ENCODE assay signal across 8 mouse cellular contexts in genomic region chr5:33589221-33589888, GRCm38 (mm10). TPM values are rescaled to one million over a fixed set of nuclear protein-coding genes. Genes with fewer than 3 reads are reported as not detected.
DNase-seq lines count a peak whose midpoint lies in the region; ATAC-seq lines count a peak whose summit lies in the region.

No protein-coding gene starts in this region.

- intact Hi-C loops in gastrocnemius, postnatal 36 days (cut with DNase I): loop anchor here (5.0 kb wide), 1 partner anchor 197 kb away; no protein-coding TSS in a partner anchor

- WGBS in liver, embryonic 13.5 days (ENCODE audit: insufficient replicate concordance): 57% methylated on average over 5 of the region's 5 CpGs

- peak; percentile 74 to 78 for DNase-seq in B cell, adult 2 months
- peak; percentile 28 for DNase-seq in adrenal gland, adult 8-10 months
- DNase-seq in embryo, embryonic 11 days: peak; percentile 84
- peak; percentile 49 to 53 for DNase-seq in gastrocnemius, postnatal 36 days
- peak; percentile 74 for DNase-seq in kidney, postnatal 14 days
- peak; percentile 43 for DNase-seq in liver, embryonic 13.5 days
- peak; percentile 61 for DNase-seq in testis, postnatal 14 days (ENCODE audit: low spot score)

- H3K9ac ChIP-seq in liver, embryonic 13.5 days: no peak overlapping the region

- H3K9me3 ChIP-seq in liver, embryonic 13.5 days (replicated peaks): no peaks in the 10 kb centered on the region

- no peak overlapping the region for H3K4me3 ChIP-seq in liver, embryonic 13.5 days (replicated peaks)

- no peak overlapping the region for H3K27ac ChIP-seq in liver, embryonic 13.5 days

- H3K4me1 ChIP-seq in liver, embryonic 13.5 days (replicated peaks): no peaks in the 10 kb centered on the region

- H3K36me3 ChIP-seq in liver, embryonic 13.5 days: no peaks in the 10 kb centered on the region

- peaks cover 4% of the 10 kb centered on the region; the same call in 1 of the 2 replicates for H3K27me3 ChIP-seq in liver, embryonic 13.5 days

- ATAC-seq in liver, embryonic 13.5 days (ENCODE audit: low read depth): no peak
- ATAC-seq in neutrophil, adult 5-6 weeks (ENCODE audit: extremely low read depth, insufficient number of reproducible peaks, low FRiP score, poor library complexity, severe bottlenecking): peak; percentile 53; the same call in 1 of the 2 replicates

- H3K4me2 ChIP-seq in liver, embryonic 13.5 days: no peak overlapping the region

RNA-seq across cellular contexts. Expression of gene Fam53a, which starts 40.1 kb away (rescaled TPM):
- total RNA-seq in adrenal gland, adult 8-10 months (2022): 10 to 100 TPM; 28.1 to 40.8 (median 34.8) TPM
- 10 to 100 TPM; 56.9 to 61.8 TPM for total RNA-seq in gastrocnemius, postnatal 36 days (2021)
- polyA plus RNA-seq in liver, embryonic 13.5 days (2015; fragmentation: Nextera tagmentation; extraction: Ambion mirVana): 26.7 and 31.3 TPM in 2 replicates
- 15.8 and 16.0 TPM in 2 replicates for total RNA-seq in neutrophil, adult 5-6 weeks (2017)

RNA-seq across cellular contexts. Expression of gene Gm9903, which starts 40.4 kb away (rescaled TPM):
- 1 to 10 TPM in 1 of 4 experiments, under 1 TPM in 3; 0.14 to 1.0 (median 0.62) TPM for total RNA-seq in adrenal gland, adult 8-10 months (2022)
- under 1 TPM; 0.42 to 0.54 TPM for total RNA-seq in gastrocnemius, postnatal 36 days (2021)
- 0.13 TPM in 1 of 2 replicates, not detected in the other for polyA plus RNA-seq in liver, embryonic 13.5 days (2015; fragmentation: Nextera tagmentation; extraction: Ambion mirVana)
- total RNA-seq in neutrophil, adult 5-6 weeks (2017): 1.4 and 1.6 TPM in 2 replicates

Comparison
In these comparisons a context has a peak if more than half of its experiments do, and no peak if none do; other contexts are left out.
1. DNase-seq: peak in every context shown above with its lines; median percentile 84 in embryo, embryonic 11 days; 76 in B cell, adult 2 months; 74 in kidney, postnatal 14 days; 61 in testis, postnatal 14 days; 51 in gastrocnemius, postnatal 36 days; 43 in liver, embryonic 13.5 days; 28 in adrenal gland, adult 8-10 months.